Mouse (Mus musculus) thymus, adult 2 months (tissue): ENCODE data around the gene Erlin1. TPM values are rescaled to one million over a fixed set of nuclear protein-coding genes. Genes with fewer than 3 reads are reported as not detected.

Experiments
- DNase-seq: peaks from one replicate; pipeline ENCODE4 v3.0.0; 2021
- H3K27ac ChIP-seq: fragments of 200-500 bp; 2 replicates; pipeline ENCODE4 v1.5.1; 2012; ENCODE audit warnings: low read length, control low read depth; ENCODE audit not compliant: control insufficient read depth, insufficient read depth
- H3K27me3 ChIP-seq: fragments of 200-500 bp; 2 replicates; pipeline ENCODE4 v1.6.1; 2012; ENCODE audit warnings: mild to moderate bottlenecking, low read length, moderate library complexity, mixed read lengths; ENCODE audit not compliant: control insufficient read depth, insufficient read depth
- H3K36me3 ChIP-seq: fragments of 200-500 bp; 2 replicates; pipeline ENCODE4 v1.6.1; 2012; ENCODE audit warnings: mild to moderate bottlenecking, low read length, moderate library complexity; ENCODE audit not compliant: control insufficient read depth, insufficient read depth
- H3K4me1 ChIP-seq: fragments of 200-500 bp; replicated peaks from 2 replicates; pipeline ENCODE4 v1.6.1; 2012; ENCODE audit warnings: low read length; ENCODE audit not compliant: control insufficient read depth, insufficient read depth
- H3K4me3 ChIP-seq: fragments of 200-500 bp; 2 replicates; pipeline ENCODE4 v1.5.1; 2012; ENCODE audit warnings: mild to moderate bottlenecking, low read length, control low read depth, moderate library complexity; ENCODE audit not compliant: control insufficient read depth, insufficient read depth
- CTCF ChIP-seq: fragments of 200-500 bp; IDR thresholded peaks from 2 replicates; pipeline ENCODE4 v1.5.1; 2012; ENCODE audit warnings: mild to moderate bottlenecking, control low read depth, low read length, moderate library complexity, borderline replicate concordance; ENCODE audit not compliant: control insufficient read depth, poor library complexity, insufficient read depth; ENCODE audit errors: extremely low read depth
- POLR2A ChIP-seq: fragments of 200-500 bp; IDR thresholded peaks from 2 replicates; pipeline ENCODE4 v1.6.1; 2012; ENCODE audit warnings: mild to moderate bottlenecking, low read length, control low read depth, moderate library complexity; ENCODE audit not compliant: control insufficient read depth, poor library complexity, insufficient read depth; ENCODE audit errors: extremely low read depth
- WGBS: fragments of 180-500 bp; shearing (Covaris S2); methylation state at CpG from one replicate; pipeline ENCODE4 v1.1.7; 2018; 5-methylcytosine and 5-hydroxymethylcytosine counted together
- polyA plus RNA-seq: library from polyadenylated mRNA; depleted of rRNA; stranded (reverse); fragments of >200 nt; gene quantifications from 2 replicates; pipeline ENCODE4 v1.2.3, GENCODE M21; 2012

Erlin1 gene
- polyA plus RNA-seq, 1 experiment, result 8.0 TPM

DNA sequence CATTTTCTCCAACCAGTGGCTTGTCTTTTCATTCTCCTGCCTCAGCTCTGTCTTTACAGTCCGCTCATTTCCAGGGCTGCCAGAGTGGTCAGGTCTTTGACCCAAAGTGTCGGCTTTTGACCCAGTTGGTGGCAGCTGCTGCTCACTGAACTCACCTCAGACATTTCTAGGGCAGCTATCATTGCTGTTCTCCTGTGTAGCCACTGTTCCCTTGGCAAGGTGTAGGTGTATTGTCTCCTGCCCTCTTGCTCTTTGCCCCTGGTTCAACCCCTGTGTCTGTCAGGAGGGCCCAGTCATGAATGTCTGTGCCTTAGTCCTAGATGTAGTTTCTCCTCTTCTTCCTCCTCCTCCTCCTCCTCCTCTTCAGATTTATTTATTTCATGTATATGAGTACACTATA lies 65.3 kb downstream of the Erlin1 start:
- 100% methylated on average over 2 of the region's 2 CpGs for WGBS
- Histone ChIP-seq H3K27me3 (no peaks in the 10 kb centered on the region), H3K4me1 (no peaks in the 10 kb centered on the region; the same call in 1 of the 2 replicates), H3K27ac (no peak overlapping the region), H3K4me3 (no peak overlapping the region), H3K36me3 (no peaks in the 10 kb centered on the region)
- no peak for TF ChIP-seq POLR2A
- no peak for TF ChIP-seq CTCF
- no peak for DNase-seq

DNA sequence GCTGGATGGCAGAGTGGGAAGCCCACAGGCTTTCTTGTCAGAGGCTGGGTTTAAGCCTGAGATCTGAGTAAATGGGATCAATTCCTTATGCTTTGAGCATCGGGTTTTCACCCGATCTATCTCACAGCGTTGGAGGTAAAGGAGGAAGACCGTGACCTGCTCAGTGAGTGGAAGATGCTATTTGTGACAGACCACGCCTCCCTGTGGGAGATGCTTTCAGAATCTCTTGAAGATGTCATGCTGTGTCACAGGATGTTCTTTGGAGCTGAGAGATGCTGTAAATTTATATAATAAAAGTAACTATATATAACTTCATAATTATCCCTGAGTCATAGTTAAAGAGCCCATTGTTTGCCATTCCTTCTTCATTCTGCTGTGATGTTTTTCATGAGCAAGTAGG lies 68.9 kb downstream of the Erlin1 start:
- Histone ChIP-seq H3K4me3 (no peak overlapping the region), H3K36me3 (no peaks in the 10 kb centered on the region), H3K27me3 (no peaks in the 10 kb centered on the region), H3K4me1 (no peaks in the 10 kb centered on the region; the same call in 1 of the 2 replicates), H3K27ac (no peak overlapping the region)
- no peak for DNase-seq
- TF ChIP-seq CTCF (no peak), POLR2A (no peak)
- 76% methylated on average over 5 of the region's 5 CpGs for WGBS

DNA sequence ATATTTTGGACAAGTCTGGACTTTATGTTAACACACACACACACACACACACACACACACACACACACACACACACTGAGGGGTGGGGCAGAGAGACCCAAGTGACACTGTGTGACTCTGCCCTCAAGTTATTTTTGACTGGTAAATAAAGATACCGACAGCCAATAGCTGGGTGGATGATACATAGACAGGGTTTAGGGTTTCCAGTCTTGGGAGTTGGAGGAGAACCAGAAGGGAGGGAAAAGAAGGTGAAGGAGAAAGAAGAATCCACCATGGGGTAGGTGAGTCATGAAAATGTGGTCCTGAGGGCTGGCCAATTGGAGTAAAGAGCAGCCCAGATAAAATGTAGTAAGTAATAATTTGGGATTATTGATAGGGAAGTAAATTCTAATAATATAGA lies 69.5 kb downstream of the Erlin1 start:
- H3K27ac ChIP-seq, result no peak overlapping the region
- TF ChIP-seq POLR2A, result no peak
- TF ChIP-seq CTCF, result no peak
- WGBS, result 88% methylated on average over 1 of the region's 1 CpGs
- no peak for DNase-seq
- H3K4me3 ChIP-seq, result no peak overlapping the region
- no peaks in the 10 kb centered on the region for H3K27me3 ChIP-seq
- H3K36me3 ChIP-seq, result no peaks in the 10 kb centered on the region
- H3K4me1 ChIP-seq, result no peaks in the 10 kb centered on the region

DNA sequence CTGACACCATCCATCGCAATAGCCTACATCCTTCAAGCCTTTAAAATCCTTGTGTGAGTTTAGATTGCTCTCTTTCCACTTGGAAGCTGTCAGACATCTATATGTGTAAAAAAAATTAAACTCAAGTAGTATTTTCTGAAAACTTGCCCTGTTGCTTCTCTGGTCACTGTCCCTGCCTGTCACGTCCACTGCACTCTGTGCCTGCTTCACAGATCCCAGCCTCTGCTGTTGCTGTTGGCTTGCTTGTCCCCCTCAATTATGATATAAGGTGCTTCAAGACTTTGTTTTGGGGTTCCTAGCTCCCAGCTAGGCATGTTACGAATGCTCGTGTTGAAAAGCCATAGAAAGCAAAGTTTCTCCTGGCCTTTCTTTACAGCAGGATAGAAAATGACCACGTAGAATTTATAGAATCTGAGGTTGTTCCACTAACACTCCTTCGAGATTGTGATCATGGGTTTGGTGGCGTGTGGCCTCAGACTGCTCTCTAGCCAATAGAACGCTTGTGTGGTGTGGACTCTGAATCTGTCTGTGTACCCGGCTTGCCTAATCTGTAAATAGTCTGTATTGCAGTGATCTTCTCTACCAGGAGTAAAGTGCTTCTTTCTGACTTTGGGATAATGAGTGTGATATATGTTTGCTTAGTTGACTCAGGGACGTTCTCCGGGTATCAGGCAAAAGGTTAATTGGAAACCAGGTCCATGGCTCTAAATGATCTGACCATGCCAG lies 70.6 kb downstream of the Erlin1 start:
- Histone ChIP-seq H3K27ac (no peak overlapping the region), H3K4me3 (no peak overlapping the region), H3K36me3 (no peaks in the 10 kb centered on the region), H3K27me3 (no peaks in the 10 kb centered on the region), H3K4me1 (no peaks in the 10 kb centered on the region)
- no peak for DNase-seq
- TF ChIP-seq POLR2A (no peak), CTCF (no peak)
- WGBS, result 90% methylated on average over 11 of the region's 11 CpGs

DNA sequence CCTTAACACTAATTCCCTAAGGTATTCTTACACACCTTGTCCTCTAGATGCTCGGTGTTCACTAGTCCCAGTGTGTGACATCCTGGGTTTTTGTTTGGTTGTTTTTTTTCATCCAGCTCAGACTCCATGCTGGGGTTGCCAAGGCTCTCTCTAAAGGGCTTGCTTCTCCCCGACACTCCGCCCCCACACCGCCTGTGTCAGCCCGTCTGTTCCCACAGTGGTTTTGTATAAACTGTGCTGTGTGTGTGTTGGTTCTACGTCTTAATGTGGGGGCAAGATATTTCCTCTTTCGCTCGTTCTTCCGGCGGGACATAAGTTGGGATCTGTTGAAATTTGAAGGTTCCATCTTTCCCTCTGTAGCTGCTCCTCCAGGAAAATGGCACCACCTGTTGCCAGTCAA lies 71.5 kb downstream of the Erlin1 start:
- Histone ChIP-seq H3K4me3 (no peak overlapping the region), H3K27ac (no peak overlapping the region), H3K4me1 (no peaks in the 10 kb centered on the region), H3K36me3 (no peaks in the 10 kb centered on the region), H3K27me3 (no peaks in the 10 kb centered on the region)
- DNase-seq, result no peak
- TF ChIP-seq POLR2A (no peak), CTCF (no peak)
- 79% methylated on average over 10 of the region's 10 CpGs for WGBS

DNA sequence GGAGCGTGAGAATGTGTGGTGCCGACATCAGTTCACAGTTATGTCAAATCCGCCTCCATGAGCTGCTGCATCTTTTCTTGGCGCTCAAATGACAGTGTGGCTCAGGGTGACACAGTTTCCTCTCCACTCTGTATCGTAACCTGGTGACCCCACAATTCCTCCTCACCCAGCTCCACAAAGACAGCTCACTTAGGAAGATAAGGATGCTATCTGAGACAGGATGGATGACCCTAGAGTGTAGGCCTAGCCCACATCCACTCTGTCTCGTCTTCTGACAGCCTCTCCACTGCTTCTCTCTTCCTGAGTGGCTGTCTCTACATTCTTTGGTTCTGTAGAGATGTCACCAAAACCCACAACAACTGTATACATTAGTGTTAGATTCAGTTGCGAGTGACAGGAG lies 74.2 kb downstream of the Erlin1 start:
- Histone ChIP-seq H3K27ac (no peak overlapping the region), H3K27me3 (no peaks in the 10 kb centered on the region), H3K4me1 (no peaks in the 10 kb centered on the region), H3K4me3 (no peak overlapping the region), H3K36me3 (no peaks in the 10 kb centered on the region)
- TF ChIP-seq CTCF (no peak), POLR2A (no peak)
- WGBS, result 91% methylated on average over 7 of the region's 7 CpGs
- DNase-seq, result no peak
